Mouse (Mus musculus) urinary bladder, postnatal 36 days (tissue): ENCODE data around the gene Gm29564.
"Not testable (repeated sequence)": the region's sequence is repeated elsewhere in the genome, so short reads cannot be mapped to it uniquely, and the experiment has no call there.

Source experiments
- DNase-seq, 2 experiments: peaks; one replicate each; pipeline ENCODE4 v3.0.0; 2022; ENCODE audit warnings: low spot score in 2 of 2, mixed read lengths in 1 of 2

The Gm29564 gene

GRCm38 (mm10) chrY:78212693-78213092 lies at the start of gene Gm29564:
Gene Gm29564 (plus strand): TSS chrY:78212993.
- not testable (repeated sequence) for DNase-seq
